8 mouse cellular contexts compared by ENCODE assay signal in genomic region chr17:47597838-47598579, GRCm38 (mm10). TPM values are rescaled to one million over a fixed set of nuclear protein-coding genes. Genes with fewer than 3 reads are reported as not detected.
DNase-seq lines count a peak whose midpoint lies in the region; ATAC-seq and TF ChIP-seq lines count a peak whose summit lies in the region.

No protein-coding gene starts in this region.

- H3K27ac ChIP-seq in heart, embryonic 12.5 days (ENCODE audit: poor library complexity, severe bottlenecking) = peak overlapping the region; percentile 99
- no peak overlapping the region for H3K27ac ChIP-seq in limb, embryonic 14.5 days (replicated peaks; ENCODE audit: low read depth, low read length)
- no peak overlapping the region for H3K27ac ChIP-seq in midbrain, postnatal 0 days (ENCODE audit: low read depth, low read length)

- H3K9ac ChIP-seq in heart, embryonic 12.5 days = peak overlapping the region; percentile 96
- peak overlapping the region; percentile 82; the same call in 1 of the 2 replicates for H3K9ac ChIP-seq in limb, embryonic 14.5 days (ENCODE audit: low read depth, low read length, severe bottlenecking)
- no peak overlapping the region for H3K9ac ChIP-seq in midbrain, postnatal 0 days (replicated peaks; ENCODE audit: low read length, poor library complexity, severe bottlenecking)

- H3K4me2 ChIP-seq in heart, embryonic 12.5 days = peak overlapping the region; percentile 87
- peak overlapping the region; percentile 89; the same call in 1 of the 2 replicates for H3K4me2 ChIP-seq in limb, embryonic 14.5 days (replicated peaks; ENCODE audit: low read depth, low read length, severe bottlenecking)
- H3K4me2 ChIP-seq in midbrain, postnatal 0 days (ENCODE audit: low read depth, low read length, poor library complexity, severe bottlenecking) = no peak overlapping the region

- ATAC-seq in heart, embryonic 12.5 days (ENCODE audit: insufficient number of reproducible peaks, low FRiP score) = peak; percentile 40; the same call in 1 of the 2 replicates
- no peak for ATAC-seq in limb, embryonic 14.5 days (ENCODE audit: low FRiP score, low read depth)
- peak; percentile 22; the same call in 1 of the 2 replicates for ATAC-seq in midbrain, postnatal 0 days (ENCODE audit: low FRiP score)

- 0 out of 2 replicates have a peak overlapping the region, but pooled peaks have one; percentile 2 for H3K4me3 ChIP-seq in heart, embryonic 12.5 days
- H3K4me3 ChIP-seq in limb, embryonic 14.5 days (replicated peaks; ENCODE audit: low read length) = peak overlapping the region; percentile 90; the same call in 1 of the 2 replicates
- no peak overlapping the region for H3K4me3 ChIP-seq in midbrain, postnatal 0 days (ENCODE audit: low read depth, low read length)

- H3K4me1 ChIP-seq in heart, embryonic 12.5 days (replicated peaks) = peaks cover 36% of the 10 kb centered on the region
- peaks cover 24% of the 10 kb centered on the region for H3K4me1 ChIP-seq in limb, embryonic 14.5 days (ENCODE audit: control insufficient read depth, insufficient read depth, low read length)
- no peaks in the 10 kb centered on the region for H3K4me1 ChIP-seq in midbrain, postnatal 0 days (ENCODE audit: insufficient read depth, low read length)

- H3K9me3 ChIP-seq in heart, embryonic 12.5 days (replicated peaks) = no peaks in the 10 kb centered on the region
- H3K9me3 ChIP-seq in limb, embryonic 14.5 days (ENCODE audit: control insufficient read depth, low read length) = no peaks in the 10 kb centered on the region
- H3K9me3 ChIP-seq in midbrain, postnatal 0 days (ENCODE audit: low read length) = no peaks in the 10 kb centered on the region

- WGBS in heart, embryonic 12.5 days = 13% methylated on average over 10 of the region's 10 CpGs
- WGBS in limb, embryonic 14.5 days = 34% methylated on average over 9 of the region's 10 CpGs
- WGBS in midbrain, postnatal 0 days = 21% methylated on average over 10 of the region's 10 CpGs

- TF ChIP-seq POLR2A in limb, embryonic 14.5 days (IDR thresholded peaks at IDR 0.05; ENCODE audit: borderline replicate concordance, extremely low read depth, insufficient read depth, insufficient read length) = no peak

- H3K36me3 ChIP-seq in heart, embryonic 12.5 days = peaks cover 66% of the 10 kb centered on the region
- peaks cover 70% of the 10 kb centered on the region for H3K36me3 ChIP-seq in limb, embryonic 14.5 days (ENCODE audit: control insufficient read depth, insufficient read depth, low read length)
- peaks cover 25% of the 10 kb centered on the region for H3K36me3 ChIP-seq in midbrain, postnatal 0 days (ENCODE audit: insufficient read depth, low read length)

- no peaks in the 10 kb centered on the region for H3K27me3 ChIP-seq in heart, embryonic 12.5 days (replicated peaks)
- H3K27me3 ChIP-seq in limb, embryonic 14.5 days (ENCODE audit: control insufficient read depth, insufficient read depth, low read length) = no peaks in the 10 kb centered on the region
- H3K27me3 ChIP-seq in midbrain, postnatal 0 days (ENCODE audit: insufficient read depth, low read length) = no peaks in the 10 kb centered on the region

- DNase-seq in heart, adult 11 months = peak; percentile 95
- no peak for DNase-seq in heart, adult 8-10 months (ENCODE audit: low spot score)
- peak; percentile 88 for DNase-seq in ES-CJ7 (ENCODE audit: low read depth, low spot score)
- DNase-seq in cerebellum, adult 8-10 months = peak; percentile 37
- peak; percentile 34 for DNase-seq in limb, embryonic 14.5 days (ENCODE audit: low spot score)
- peak; percentile 63 for DNase-seq in midbrain, postnatal 0 days (ENCODE audit: low spot score)
- peak; percentile 69 for DNase-seq in thymus, postnatal 25 days

- peak; percentile 85 for TF ChIP-seq CTCF in midbrain, postnatal 0 days (IDR thresholded peaks at IDR 0.05)

RNA-seq across cellular contexts. Expression of gene Bysl, which starts 13.3 kb away (rescaled TPM):
- total RNA-seq in heart, adult 8-10 months (2022) = 10 to 100 TPM; 14.2 to 16.9 (median 15.9) TPM
- 24.7 and 27.8 TPM in 2 replicates for polyA plus RNA-seq in heart, embryonic 12.5 days (2016; fragmentation: Nextera tagmentation; extraction: Ambion mirVana)
- 19.5 and 20.4 TPM in 2 replicates for polyA plus RNA-seq in limb, embryonic 14.5 days (2012; rRNA removed)
- 20.6 and 24.0 TPM in 2 replicates for polyA plus RNA-seq in limb, embryonic 14.5 days (2014; fragmentation: Nextera tagmentation; extraction: Ambion mirVana)
- total RNA-seq in midbrain, postnatal 0 days (2014; rRNA removed) = 25.8 and 26.0 TPM in 2 replicates
- 31.9 and 33.1 TPM in 2 replicates for polyA plus RNA-seq in midbrain, postnatal 0 days (2015; fragmentation: Nextera tagmentation; extraction: Ambion mirVana)

RNA-seq across cellular contexts. Expression of gene Med20, which starts 13.4 kb away (rescaled TPM):
- 10 to 100 TPM; 15.7 to 19.9 (median 18.1) TPM for total RNA-seq in heart, adult 8-10 months (2022)
- 27.8 and 30.0 TPM in 2 replicates for polyA plus RNA-seq in heart, embryonic 12.5 days (2016; fragmentation: Nextera tagmentation; extraction: Ambion mirVana)
- 59.5 and 64.7 TPM in 2 replicates for polyA plus RNA-seq in limb, embryonic 14.5 days (2012; rRNA removed)
- 50.6 and 55.0 TPM in 2 replicates for polyA plus RNA-seq in limb, embryonic 14.5 days (2014; fragmentation: Nextera tagmentation; extraction: Ambion mirVana)
- total RNA-seq in midbrain, postnatal 0 days (2014; rRNA removed) = 33.8 and 44.7 TPM in 2 replicates
- 32.4 TPM in 2 replicates for polyA plus RNA-seq in midbrain, postnatal 0 days (2015; fragmentation: Nextera tagmentation; extraction: Ambion mirVana)

RNA-seq across cellular contexts. Expression of gene Gm20517, which starts 13.4 kb away (rescaled TPM):
- total RNA-seq in heart, adult 8-10 months (2022) = 1 to 10 TPM in 3 of 4 experiments, under 1 TPM in 1; 0.35 to 5.1 (median 2.0) TPM
- 1.3 and 2.7 TPM in 2 replicates for polyA plus RNA-seq in heart, embryonic 12.5 days (2016; fragmentation: Nextera tagmentation; extraction: Ambion mirVana)
- polyA plus RNA-seq in limb, embryonic 14.5 days (2012; rRNA removed) = 1.3 and 1.4 TPM in 2 replicates
- polyA plus RNA-seq in limb, embryonic 14.5 days (2014; fragmentation: Nextera tagmentation; extraction: Ambion mirVana) = 0.72 and 1.4 TPM in 2 replicates
- total RNA-seq in midbrain, postnatal 0 days (2014; rRNA removed) = 3.2 and 8.0 TPM in 2 replicates
- 0.96 and 1.1 TPM in 2 replicates for polyA plus RNA-seq in midbrain, postnatal 0 days (2015; fragmentation: Nextera tagmentation; extraction: Ambion mirVana)

RNA-seq across cellular contexts. Expression of gene Usp49, which starts 32.5 kb away (rescaled TPM):
- 1 to 10 TPM; 3.4 to 4.6 (median 3.7) TPM for total RNA-seq in heart, adult 8-10 months (2022)
- 3.5 and 4.8 TPM in 2 replicates for polyA plus RNA-seq in heart, embryonic 12.5 days (2016; fragmentation: Nextera tagmentation; extraction: Ambion mirVana)
- 17.6 and 20.8 TPM in 2 replicates for polyA plus RNA-seq in limb, embryonic 14.5 days (2012; rRNA removed)
- polyA plus RNA-seq in limb, embryonic 14.5 days (2014; fragmentation: Nextera tagmentation; extraction: Ambion mirVana) = 5.0 and 5.2 TPM in 2 replicates
- 24.3 and 24.4 TPM in 2 replicates for total RNA-seq in midbrain, postnatal 0 days (2014; rRNA removed)
- 3.7 and 3.9 TPM in 2 replicates for polyA plus RNA-seq in midbrain, postnatal 0 days (2015; fragmentation: Nextera tagmentation; extraction: Ambion mirVana)
